Mouse (Mus musculus) neural tube, embryonic 14.5 days (tissue): ENCODE results near the gene Urgcp. TPM values are rescaled to one million over a fixed set of nuclear protein-coding genes. Genes with fewer than 3 reads are reported as not detected.

ENCODE experiments used
- ATAC-seq: fragments of 200-750 bp; cut with Nextera tagmentation; 2 replicates; pipeline ENCODE4 v1.8.0; 2017; ENCODE audit warnings: low read depth, mild to moderate bottlenecking, moderate TSS enrichment, moderate library complexity
- H3K27ac ChIP-seq: fragments of 300-500 bp; sonication (generic); 2 replicates; pipeline ENCODE4 v1.5.1; 2014; ENCODE audit warnings: low read depth, mild to moderate bottlenecking, control low read depth, low read length, moderate library complexity, mixed read lengths
- H3K27me3 ChIP-seq: fragments of 300-500 bp; sonication (generic); 2 replicates; pipeline ENCODE4 v1.6.1; 2014; ENCODE audit warnings: low read length; ENCODE audit not compliant: control insufficient read depth, insufficient read depth
- H3K36me3 ChIP-seq: fragments of 300-500 bp; sonication (generic); 2 replicates; pipeline ENCODE4 v1.6.1; 2014; ENCODE audit warnings: low read length, mixed read lengths; ENCODE audit not compliant: control insufficient read depth, insufficient read depth
- H3K4me1 ChIP-seq: fragments of 300-500 bp; sonication (generic); 2 replicates; pipeline ENCODE4 v1.6.1; 2014; ENCODE audit warnings: low read length; ENCODE audit not compliant: control insufficient read depth, insufficient read depth
- H3K4me2 ChIP-seq: fragments of 300-500 bp; sonication (generic); 2 replicates; pipeline ENCODE4 v1.6.1; 2014; ENCODE audit warnings: mild to moderate bottlenecking, low read depth, low read length, control low read depth
- H3K4me3 ChIP-seq: fragments of 300-500 bp; sonication (generic); 2 replicates; pipeline ENCODE4 v1.5.1; 2014; ENCODE audit warnings: low read depth, low read length, control low read depth, mixed read lengths
- H3K9ac ChIP-seq: fragments of 300-500 bp; sonication (generic); replicated peaks from 2 replicates; pipeline ENCODE4 v1.6.1; 2014; ENCODE audit warnings: low read depth, mild to moderate bottlenecking, control low read depth, low read length, mixed read lengths
- H3K9me3 ChIP-seq: fragments of 300-500 bp; sonication (generic); 2 replicates; pipeline ENCODE4 v1.6.1; 2016; ENCODE audit warnings: low read length; ENCODE audit not compliant: control insufficient read depth
- WGBS: fragments of 180-500 bp; shearing (Covaris S2); extraction: QIAGEN DNeasy Blood & Tissue Kit; methylation state at CpG from one replicate; pipeline ENCODE4 v1.1.7; 2014; 5-methylcytosine and 5-hydroxymethylcytosine counted together
- polyA plus RNA-seq: library from polyadenylated mRNA; unstranded; fragments of >200 nt; fragmentation: Nextera tagmentation; extraction: Ambion mirVana; gene quantifications from 2 replicates; pipeline ENCODE4 v1.2.1, GENCODE M21; 2014

Urgcp gene
- polyA plus RNA-seq, 1 experiment from 2014 or later: 18.5 TPM

DNA sequence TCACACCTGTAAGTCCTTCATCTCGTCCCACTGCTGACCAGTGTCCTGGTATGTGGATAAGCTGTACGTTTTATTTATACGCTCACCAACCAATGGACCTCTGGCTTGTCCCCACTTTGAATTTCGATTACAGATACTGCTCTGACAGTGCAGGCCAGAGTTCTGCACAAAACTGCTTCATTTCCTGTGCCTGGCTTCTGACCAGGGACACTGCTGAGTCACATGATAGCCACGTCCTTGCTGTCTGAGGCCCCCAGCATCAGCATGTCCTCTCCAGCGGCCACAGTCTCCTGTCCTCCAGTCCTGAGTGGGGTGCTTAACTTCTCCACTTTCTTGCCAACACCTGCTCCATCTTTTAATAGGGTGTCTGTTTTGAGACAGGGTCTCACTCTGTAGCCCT lies 79.6 kb downstream of the Urgcp start:
- no peak for ATAC-seq
- no peak overlapping the region for H3K4me2 ChIP-seq
- no peaks in the 10 kb centered on the region for H3K9me3 ChIP-seq
- H3K27ac ChIP-seq: no peak overlapping the region
- H3K4me1 ChIP-seq: no peaks in the 10 kb centered on the region
- H3K4me3 ChIP-seq: no peak overlapping the region
- H3K36me3 ChIP-seq: no peaks in the 10 kb centered on the region
- no peaks in the 10 kb centered on the region for H3K27me3 ChIP-seq
- no peak overlapping the region for H3K9ac ChIP-seq
- 75% methylated on average over 6 of the region's 6 CpGs for WGBS

Other genes with a start within 250 kb of the Urgcp start
- 131 and 134 TPM in 2 replicates for gene Xbp1, start 241.7 kb downstream of the Urgcp start, polyA plus RNA-seq
- gene Ccdc117, start 220.2 kb downstream of the Urgcp start, polyA plus RNA-seq: 10.4 and 14.1 TPM in 2 replicates
- gene Ankrd36, start 192.7 kb downstream of the Urgcp start, polyA plus RNA-seq: not detected in 2 replicates
- gene Mrps24, start 46.7 kb downstream of the Urgcp start, polyA plus RNA-seq: 193 and 199 TPM in 2 replicates
- gene Dbnl, start 26.1 kb upstream of the Urgcp start, polyA plus RNA-seq: 123 and 137 TPM in 2 replicates
- 2.8 and 3.2 TPM in 2 replicates for gene Pgam2, start 41.4 kb upstream of the Urgcp start, polyA plus RNA-seq
- gene Polm, start 75.6 kb upstream of the Urgcp start, polyA plus RNA-seq: 5.1 and 5.2 TPM in 2 replicates
- gene Aebp1, start 99.6 kb upstream of the Urgcp start, polyA plus RNA-seq: 1.7 and 27.4 TPM in 2 replicates
- gene Pold2, start 115.9 kb upstream of the Urgcp start, polyA plus RNA-seq: 48.2 and 48.6 TPM in 2 replicates
- not detected in 2 replicates for gene Myl7, start 136.4 kb upstream of the Urgcp start, polyA plus RNA-seq
- gene Gck, start 187.7 kb upstream of the Urgcp start, polyA plus RNA-seq: 1.7 and 3.5 TPM in 2 replicates
- 39.1 and 40.9 TPM in 2 replicates for gene Ykt6, start 193.3 kb upstream of the Urgcp start, polyA plus RNA-seq